Mouse (Mus musculus) heart, postnatal 36 days (tissue): Measurements from ENCODE around the gene Olfr279. TPM values are rescaled to one million over a fixed set of nuclear protein-coding genes. Genes with fewer than 3 reads are reported as not detected.

ENCODE experiments used
- DNase-seq, 2 experiments: peaks; one replicate each; pipeline ENCODE4 v3.0.0; 2021 to 2022
- intact Hi-C: fragments of 180-260 bp; cut with DNase I; formaldehyde crosslinking; loops from one replicate; pipeline ENCODE4 v1.15.1; 2025
- microRNA-seq, 2 experiments: library from miRNA; unstranded; fragments of <30 nt; microRNA quantifications; one replicate each; pipeline ENCODE4 v1.2.0; 2021; ENCODE audit warnings: borderline number of aligned reads in 2 of 2
- total RNA-seq, 2 experiments: library from RNA; stranded (reverse); gene quantifications; 2 replicates each; pipeline ENCODE4 v1.2.3; 2021

Olfr279 gene
- total RNA-seq, 2 experiments from 2014 or later, result not detected

DNA sequence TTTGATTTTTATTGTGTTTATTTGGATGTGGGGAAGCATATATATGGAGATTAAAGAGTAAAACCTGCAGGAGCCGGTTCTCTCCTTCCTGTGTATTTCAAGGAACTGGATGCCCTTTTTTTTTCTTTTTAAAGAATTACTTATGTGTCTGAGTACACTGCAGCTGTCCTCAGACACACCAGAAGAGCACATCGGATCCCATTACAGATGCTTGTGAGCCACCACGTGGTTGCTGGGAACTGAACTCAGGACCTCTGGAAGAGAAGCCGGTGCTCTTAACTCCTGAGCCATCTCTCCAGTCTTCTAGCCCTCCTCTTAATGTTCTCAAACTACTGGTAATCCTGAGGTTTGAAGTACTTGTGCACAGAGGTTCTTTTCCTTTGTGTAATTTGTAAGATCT lies 45.7 kb downstream of the Olfr279 start:
- DNase-seq, result no peak
- intact Hi-C loops, result no loop called here

DNA sequence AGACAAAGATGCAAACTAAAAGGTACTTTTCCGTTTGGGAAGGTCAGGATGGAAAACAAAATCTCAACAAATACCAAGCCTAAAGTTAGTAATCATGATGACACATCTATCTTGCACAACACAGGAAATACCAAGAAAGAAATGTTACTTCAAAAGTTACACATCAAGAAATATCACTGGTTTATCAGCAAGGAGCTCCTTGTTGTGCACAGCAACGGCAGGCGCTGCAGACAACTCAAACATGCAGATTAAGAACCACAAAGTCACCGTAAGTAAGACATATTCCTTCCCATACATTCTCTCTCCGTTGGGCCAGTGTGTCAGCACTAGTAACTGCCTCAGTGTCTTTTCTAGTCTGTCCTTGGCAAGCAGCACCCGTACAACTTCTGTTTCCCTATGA lies 48.9 kb downstream of the Olfr279 start:
- no peak for DNase-seq
- intact Hi-C loops, result no loop called here

GRCm38 (mm10) chr15:98543341-98543740 lies 51.1 kb downstream of the Olfr279 start:
- intact Hi-C loops, result no loop called here
- no peak for DNase-seq

DNA sequence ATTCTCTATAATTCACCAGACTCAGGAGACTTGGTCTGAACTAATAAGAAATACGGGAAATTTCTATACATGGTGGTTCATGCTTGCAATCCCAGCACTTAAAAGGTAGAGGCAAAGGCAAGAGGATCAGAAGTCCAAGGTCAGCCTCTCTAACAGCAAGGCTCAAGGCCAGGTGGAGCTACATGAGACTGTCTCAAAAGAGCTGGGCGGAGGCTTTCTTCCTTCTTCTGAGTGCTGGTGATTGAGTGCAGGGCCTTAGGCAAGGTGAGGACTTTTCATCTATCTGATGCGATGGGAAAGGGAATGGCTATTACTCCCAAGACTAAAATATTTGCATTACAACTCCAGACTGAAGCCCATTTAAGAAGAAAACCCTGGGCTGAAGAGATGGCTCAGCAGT lies 52.9 kb downstream of the Olfr279 start:
- intact Hi-C loops, result no loop called here
- no peak for DNase-seq

DNA sequence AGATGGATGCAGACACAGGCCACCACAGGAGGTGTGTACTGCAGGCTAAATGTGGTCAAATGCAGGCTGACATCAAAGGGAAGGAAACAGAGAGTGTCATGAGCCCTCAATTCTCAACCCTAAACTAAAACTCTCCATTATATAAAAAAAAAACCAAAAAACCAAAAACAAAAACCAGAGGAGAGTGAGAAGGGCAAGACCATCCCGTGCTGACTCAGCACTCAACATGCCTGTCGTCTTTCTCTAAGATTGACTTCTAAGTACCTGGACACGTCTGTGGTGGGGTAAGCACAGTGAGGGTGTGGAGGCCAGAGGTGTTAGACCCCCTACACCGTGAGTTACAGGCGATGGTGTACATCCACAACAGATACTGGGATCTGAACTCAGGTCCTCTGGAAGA lies 54.6 kb downstream of the Olfr279 start:
- intact Hi-C loops, result no loop called here
- DNase-seq, result no peak

Small RNAs within 50 kb of the gene (microRNA-seq; reads per million reads assigned to microRNA genes)
- 0.67 to 0.72 reads per million in 2 experiments for gene Mir1291

Other genes with a start within 250 kb of the Olfr279 start
- gene H1fnt, start 235.1 kb upstream of the Olfr279 start, total RNA-seq, result not detected
- 1 to 10 TPM; 5.7 to 6.7 TPM for gene Zfp641, start 196.2 kb upstream of the Olfr279 start, total RNA-seq
- gene Olfr285, start 175.0 kb upstream of the Olfr279 start, total RNA-seq, result not detected
- gene Olfr284, start 151.4 kb upstream of the Olfr279 start, total RNA-seq, result not detected
- not detected for gene Olfr283, start 111.5 kb upstream of the Olfr279 start, total RNA-seq
- gene Olfr282, start 61.2 kb upstream of the Olfr279 start, total RNA-seq, result not detected
- not detected for gene Olfr281, start 39.8 kb upstream of the Olfr279 start, total RNA-seq
- not detected for gene OR5BS1P, start 22.5 kb upstream of the Olfr279 start, total RNA-seq
- gene Lalba, start 9.7 kb upstream of the Olfr279 start, total RNA-seq, result not detected
- gene Kansl2, start 41.9 kb downstream of the Olfr279 start, total RNA-seq, result 10 to 100 TPM; 75.0 to 79.4 TPM
- 10 to 100 TPM; 27.6 to 32.1 TPM for gene Ccnt1, start 78.5 kb downstream of the Olfr279 start, total RNA-seq
- gene 4930415O20Rik, start 78.6 kb downstream of the Olfr279 start, total RNA-seq, result 1 to 10 TPM; 1.6 TPM
- 100 to 1,000 TPM; 207 TPM for gene Adcy6, start 117.7 kb downstream of the Olfr279 start, total RNA-seq
- 1 to 10 TPM; 3.3 to 4.0 TPM for gene Cacnb3, start 138.4 kb downstream of the Olfr279 start, total RNA-seq
- gene Ddx23, start 170.5 kb downstream of the Olfr279 start, total RNA-seq, result 10 to 100 TPM; 51.5 to 65.1 TPM
- gene Rnd1, start 185.1 kb downstream of the Olfr279 start, total RNA-seq, result 1 to 10 TPM; 1.1 to 1.4 TPM
- gene Ccdc65, start 215.8 kb downstream of the Olfr279 start, total RNA-seq, result under 1 TPM; 0.33 to 0.42 TPM
- 1 to 10 TPM; 6.2 to 6.7 TPM for gene Fkbp11, start 235.8 kb downstream of the Olfr279 start, total RNA-seq